Mouse (Mus musculus): ENCODE results near the gene Psap. TPM values are rescaled to one million over a fixed set of nuclear protein-coding genes. Genes with fewer than 3 reads are reported as not detected.

Psap gene
- polyA plus RNA-seq, 1 experiment from 2014 or later = 68.7 TPM

DNA sequence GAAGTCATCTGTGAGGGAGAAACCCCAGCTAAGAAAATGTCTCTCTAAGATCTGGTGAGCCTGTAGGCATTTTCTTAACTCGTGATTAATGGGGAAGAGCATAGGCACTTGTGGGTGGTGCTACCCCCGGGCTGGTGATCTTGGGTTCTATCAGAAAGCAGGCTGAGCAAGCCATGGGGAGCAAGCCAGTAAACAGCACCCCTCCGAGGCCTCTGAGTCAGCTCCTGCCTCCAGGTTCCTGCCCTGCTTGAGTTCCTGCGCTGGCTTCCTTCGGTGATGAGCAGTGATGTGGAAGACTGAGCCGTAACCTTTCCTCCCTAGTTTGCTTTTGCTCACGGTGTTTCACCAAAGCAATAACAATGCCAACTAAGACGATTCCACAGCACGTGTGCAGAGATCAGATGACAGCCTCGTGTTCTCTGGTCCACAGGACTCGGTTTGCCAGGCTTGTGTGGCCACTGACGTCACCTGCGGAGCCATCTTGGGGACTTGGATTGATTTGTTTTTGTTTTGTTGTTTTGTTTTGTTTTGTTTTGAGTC lies 26.9 kb upstream of the Psap start:
- Histone ChIP-seq H3K27ac (no peak overlapping the region), H3K4me3 (no peak overlapping the region), H3K4me1 (peaks cover 8% of the 10 kb centered on the region; the same call in 1 of the 2 replicates), H3K36me3 (replicated peaks) (no peaks in the 10 kb centered on the region), H3K27me3 (ENCODE audit: poor library complexity, severe bottlenecking) (no peaks in the 10 kb centered on the region), H3K9me3 (no peaks in the 10 kb centered on the region)
- DNase-seq (ENCODE audit: extremely low spot score, low spot score) = no peak
- 87% methylated on average over 13 of the region's 13 CpGs for WGBS

- Histone ChIP-seq H3K36me3 (replicated peaks) (no peaks in the 10 kb centered on the region), H3K4me3 (no peak overlapping the region), H3K4me1 (peaks cover 8% of the 10 kb centered on the region; the same call in 1 of the 2 replicates), H3K9me3 (no peaks in the 10 kb centered on the region), H3K27me3 (ENCODE audit: poor library complexity, severe bottlenecking) (no peaks in the 10 kb centered on the region), H3K27ac (no peak overlapping the region)
- no peak for DNase-seq (ENCODE audit: extremely low spot score, low spot score)
- WGBS = 83% methylated on average over 4 of the region's 4 CpGs
Observed at GRCm38 (mm10) chr10:60252187-60252586, 25.2 kb upstream of the Psap start.

- H3K4me3 ChIP-seq = no peak overlapping the region
- H3K4me1 ChIP-seq = peaks cover 8% of the 10 kb centered on the region; the same call in 1 of the 2 replicates
- WGBS = 70% methylated on average over 4 of the region's 4 CpGs
- H3K27ac ChIP-seq = no peak overlapping the region
- no peaks in the 10 kb centered on the region for H3K9me3 ChIP-seq
- H3K36me3 ChIP-seq (replicated peaks) = no peaks in the 10 kb centered on the region
- H3K27me3 ChIP-seq (ENCODE audit: poor library complexity, severe bottlenecking) = no peaks in the 10 kb centered on the region
- no peak for DNase-seq (ENCODE audit: extremely low spot score, low spot score)
Observed at GRCm38 (mm10) chr10:60252606-60253005, 24.8 kb upstream of the Psap start.

DNA sequence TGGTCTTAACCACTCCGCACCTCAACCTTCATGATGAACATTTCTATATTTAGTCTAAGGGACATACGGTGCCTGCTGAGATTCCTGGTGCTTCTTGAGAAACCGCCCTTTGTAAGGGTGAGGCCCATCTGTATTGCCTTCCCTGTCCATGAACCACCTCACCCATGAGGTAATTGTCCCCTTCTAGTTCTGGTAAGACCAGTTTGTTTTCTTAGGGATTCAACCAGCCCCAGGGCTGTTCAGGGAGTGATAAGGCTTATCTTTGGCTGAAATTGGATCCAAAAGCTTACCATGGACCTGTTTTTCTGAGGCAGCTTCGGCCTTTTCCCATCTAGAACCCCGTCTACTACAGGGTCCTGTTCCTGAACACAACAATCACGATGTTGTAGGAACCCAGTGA lies 21.3 kb upstream of the Psap start:
- H3K4me3 ChIP-seq = no peak overlapping the region
- DNase-seq (ENCODE audit: extremely low spot score, low spot score) = no peak
- no peaks in the 10 kb centered on the region for H3K9me3 ChIP-seq
- WGBS = 89% methylated on average over 6 of the region's 6 CpGs
- no peaks in the 10 kb centered on the region for H3K27me3 ChIP-seq (ENCODE audit: poor library complexity, severe bottlenecking)
- peaks cover 9% of the 10 kb centered on the region for H3K4me1 ChIP-seq
- no peak overlapping the region for H3K27ac ChIP-seq
- no peaks in the 10 kb centered on the region for H3K36me3 ChIP-seq (replicated peaks)

- no peak for DNase-seq (ENCODE audit: extremely low spot score, low spot score)
- WGBS = 59% methylated on average over 16 of the region's 16 CpGs
- Histone ChIP-seq H3K27ac (no peak overlapping the region), H3K36me3 (replicated peaks) (no peaks in the 10 kb centered on the region), H3K9me3 (no peaks in the 10 kb centered on the region), H3K4me3 (no peak overlapping the region), H3K4me1 (peaks cover 15% of the 10 kb centered on the region), H3K27me3 (ENCODE audit: poor library complexity, severe bottlenecking) (no peaks in the 10 kb centered on the region)
Observed at GRCm38 (mm10) chr10:60257261-60257825, 20.1 kb upstream of the Psap start.

GRCm38 (mm10) chr10:60260557-60261294 lies 16.7 kb upstream of the Psap start:
- Histone ChIP-seq H3K4me3 (no peak overlapping the region), H3K27ac (no peak overlapping the region), H3K9me3 (no peaks in the 10 kb centered on the region), H3K36me3 (replicated peaks) (no peaks in the 10 kb centered on the region), H3K4me1 (peaks cover 13% of the 10 kb centered on the region), H3K27me3 (ENCODE audit: poor library complexity, severe bottlenecking) (no peaks in the 10 kb centered on the region)
- WGBS = 81% methylated on average over 5 of the region's 5 CpGs
- no peak for DNase-seq (ENCODE audit: extremely low spot score, low spot score)

GRCm38 (mm10) chr10:60261530-60261929 lies 15.9 kb upstream of the Psap start:
- peaks cover 13% of the 10 kb centered on the region for H3K4me1 ChIP-seq
- no peaks in the 10 kb centered on the region for H3K9me3 ChIP-seq
- no peak for DNase-seq (ENCODE audit: extremely low spot score, low spot score)
- peak overlapping the region; percentile 40; the same call in 1 of the 2 replicates for H3K27ac ChIP-seq
- no peaks in the 10 kb centered on the region for H3K27me3 ChIP-seq (ENCODE audit: poor library complexity, severe bottlenecking)
- no peak overlapping the region for H3K4me3 ChIP-seq
- no peaks in the 10 kb centered on the region for H3K36me3 ChIP-seq (replicated peaks)
- 20% methylated on average over 5 of the region's 5 CpGs for WGBS

DNA sequence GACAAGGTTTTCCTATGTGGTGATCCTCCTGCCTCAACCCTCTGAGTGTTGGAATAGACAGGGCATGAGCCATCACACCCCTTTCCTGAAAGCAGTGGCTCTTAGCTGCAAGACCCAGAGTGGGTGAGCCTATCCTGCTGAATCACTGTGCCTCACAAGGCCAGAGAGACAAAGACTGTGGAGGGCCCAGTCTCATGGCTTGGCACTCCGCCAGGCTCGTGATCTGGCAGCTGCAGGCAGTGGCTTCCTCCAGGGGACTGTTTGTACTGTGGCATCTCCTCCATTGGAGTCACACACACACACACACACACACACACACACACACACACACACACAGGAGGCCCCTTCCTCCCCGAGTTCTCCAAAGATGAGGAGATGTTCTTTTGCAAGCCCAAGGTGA lies 15.0 kb upstream of the Psap start:
- Histone ChIP-seq H3K27ac (peak overlapping the region; percentile 51; the same call in 1 of the 2 replicates), H3K9me3 (no peaks in the 10 kb centered on the region), H3K4me1 (peaks cover 13% of the 10 kb centered on the region), H3K27me3 (ENCODE audit: poor library complexity, severe bottlenecking) (no peaks in the 10 kb centered on the region), H3K4me3 (no peak overlapping the region), H3K36me3 (replicated peaks) (no peaks in the 10 kb centered on the region)
- 71% methylated on average over 3 of the region's 3 CpGs for WGBS
- DNase-seq (ENCODE audit: extremely low spot score, low spot score) = no peak

- DNase-seq (ENCODE audit: extremely low spot score, low spot score) = no peak
- WGBS = 88% methylated on average over 7 of the region's 7 CpGs
- H3K27ac ChIP-seq = peak overlapping the region; percentile 30; the same call in 1 of the 2 replicates
Observed at GRCm38 (mm10) chr10:60263351-60263750, 14.1 kb upstream of the Psap start.

GRCm38 (mm10) chr10:60265252-60265651 lies 12.2 kb upstream of the Psap start:
- WGBS = 89% methylated on average over 10 of the region's 10 CpGs
- no peak for DNase-seq (ENCODE audit: extremely low spot score, low spot score)
- Histone ChIP-seq H3K4me1 (peaks cover 13% of the 10 kb centered on the region), H3K9me3 (no peaks in the 10 kb centered on the region), H3K4me3 (no peak overlapping the region), H3K27me3 (ENCODE audit: poor library complexity, severe bottlenecking) (no peaks in the 10 kb centered on the region), H3K27ac (no peak overlapping the region), H3K36me3 (replicated peaks) (no peaks in the 10 kb centered on the region)

More at GRCm38 (mm10) chr10:60263351-60263750, 14.1 kb upstream of the Psap start:
- H3K27me3 ChIP-seq (ENCODE audit: poor library complexity, severe bottlenecking) = no peaks in the 10 kb centered on the region
- no peak overlapping the region for H3K4me3 ChIP-seq
- H3K9me3 ChIP-seq = no peaks in the 10 kb centered on the region
- no peaks in the 10 kb centered on the region for H3K36me3 ChIP-seq (replicated peaks)
- peaks cover 13% of the 10 kb centered on the region for H3K4me1 ChIP-seq

DNA sequence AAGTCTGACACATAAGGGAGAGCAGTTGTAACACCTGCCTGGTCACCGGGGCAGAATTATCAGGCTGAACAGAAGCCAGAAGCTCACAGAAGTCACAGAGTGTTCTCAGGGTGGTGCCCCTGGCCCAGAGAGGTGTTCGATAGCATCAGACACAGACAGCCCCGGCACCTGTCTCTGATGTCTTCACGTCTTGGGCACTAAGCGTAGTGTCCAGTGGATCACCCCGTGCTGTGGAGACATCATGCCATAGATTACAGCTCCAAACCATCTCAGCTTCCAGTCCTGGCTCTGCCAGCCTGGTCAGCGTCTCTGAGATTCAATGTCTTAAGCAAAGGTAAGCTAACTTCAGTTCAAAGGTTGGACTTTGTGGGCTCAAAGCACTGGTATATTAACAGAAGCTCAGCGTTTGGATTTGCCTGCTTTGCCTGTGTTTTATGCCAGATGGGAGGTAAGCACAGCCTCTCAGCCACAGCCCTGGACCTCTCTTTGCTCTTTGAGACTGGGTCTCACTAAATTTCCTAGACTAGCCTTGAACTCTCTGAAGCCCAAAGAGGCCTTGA lies 10.5 kb upstream of the Psap start:
- no peaks in the 10 kb centered on the region for H3K36me3 ChIP-seq (replicated peaks)
- no peak for DNase-seq (ENCODE audit: extremely low spot score, low spot score)
- no peaks in the 10 kb centered on the region for H3K9me3 ChIP-seq
- H3K4me3 ChIP-seq = no peak overlapping the region
- WGBS = 89% methylated on average over 8 of the region's 8 CpGs
- peaks cover 6% of the 10 kb centered on the region for H3K4me1 ChIP-seq
- no peak overlapping the region for H3K27ac ChIP-seq
- no peaks in the 10 kb centered on the region for H3K27me3 ChIP-seq (ENCODE audit: poor library complexity, severe bottlenecking)

GRCm38 (mm10) chr10:60268738-60269137 lies 8.7 kb upstream of the Psap start:
- 86% methylated on average over 11 of the region's 11 CpGs for WGBS

More at GRCm38 (mm10) chr10:60268738-60269137, 8.7 kb upstream of the Psap start:
- peaks cover 7% of the 10 kb centered on the region; the same call in 1 of the 2 replicates for H3K4me1 ChIP-seq
- H3K36me3 ChIP-seq (replicated peaks) = no peaks in the 10 kb centered on the region
- H3K27me3 ChIP-seq (ENCODE audit: poor library complexity, severe bottlenecking) = no peaks in the 10 kb centered on the region
- H3K27ac ChIP-seq = no peak overlapping the region
- no peaks in the 10 kb centered on the region for H3K9me3 ChIP-seq
- H3K4me3 ChIP-seq = no peak overlapping the region
- DNase-seq (ENCODE audit: extremely low spot score, low spot score) = no peak

Measured in forebrain, embryonic 10.5 days (tissue).